Mouse (Mus musculus): ENCODE measurements around the gene Tirap.

GRCm38 (mm10) chr9:35228671-35229070 lies 28.6 kb upstream of the Tirap start:
- TF ChIP-seq MAX (IDR thresholded peaks at IDR 0.05) (no peak), CTCF (IDR thresholded peaks at IDR 0.05; ENCODE audit: control insufficient read depth, insufficient read depth, insufficient read length) (no peak), FOSL1 (IDR thresholded peaks at IDR 0.05; ENCODE audit: insufficient read depth, low read length, poor library complexity, severe bottlenecking) (no peak), MYOG (IDR thresholded peaks at IDR 0.05; ENCODE audit: control insufficient read depth, extremely low read depth, insufficient read length) (no peak), USF1 (IDR thresholded peaks at IDR 0.05; ENCODE audit: low read depth) (no peak), CEBPB (IDR thresholded peaks at IDR 0.05; ENCODE audit: low read depth) (no peak), MYOD1 (IDR thresholded peaks at IDR 0.05; ENCODE audit: control insufficient read depth, insufficient read length, low read depth) (no peak)

Measured in C2C12 (cell line).